Mouse (Mus musculus): ENCODE results near the gene Ufsp1. TPM values are rescaled to one million over a fixed set of nuclear protein-coding genes. Genes with fewer than 3 reads are reported as not detected.

The Ufsp1 gene
- polyA plus RNA-seq, 1 experiment from 2014 or later: 22.3 TPM

DNA sequence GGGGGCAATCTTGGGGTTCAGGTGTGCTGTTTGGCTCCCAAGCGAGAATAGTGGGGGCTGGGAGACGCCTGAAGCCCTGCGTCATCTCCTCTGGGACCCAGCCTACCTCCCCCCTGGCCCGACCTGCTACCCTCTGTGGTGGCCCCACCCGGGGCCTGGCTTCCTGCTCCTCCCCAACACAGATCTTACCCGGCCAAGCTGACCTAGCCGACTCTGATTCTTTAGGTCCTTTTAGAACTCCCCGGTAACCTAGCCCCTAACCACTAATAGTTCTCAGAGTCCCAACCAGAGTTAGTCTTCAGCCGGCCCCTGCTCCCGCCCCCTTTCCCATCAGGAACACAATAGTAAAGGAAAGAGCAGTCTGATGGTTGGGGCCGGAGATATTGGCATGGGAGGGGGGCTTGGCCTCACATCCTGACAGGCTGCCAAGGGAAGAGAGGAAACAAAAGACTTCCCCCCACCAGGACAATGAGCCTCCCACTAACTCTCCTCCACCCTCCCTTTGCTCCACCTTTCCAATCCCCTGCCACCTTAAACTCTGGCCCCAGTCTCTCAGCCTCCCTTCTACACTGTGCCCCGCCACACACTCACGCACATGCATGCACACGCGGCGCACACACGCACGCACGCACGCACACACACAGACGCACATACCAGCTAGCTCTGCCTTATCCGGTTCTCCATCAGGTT lies 45.0 kb downstream of the Ufsp1 start:
- Histone ChIP-seq H3K4me1 (replicated peaks; ENCODE audit: control insufficient read depth, insufficient read depth, low read length) (peaks cover 18% of the 10 kb centered on the region), H3K9me3 (ENCODE audit: control insufficient read depth, low read length) (no peaks in the 10 kb centered on the region), H3K36me3 (replicated peaks; ENCODE audit: control insufficient read depth, insufficient read depth) (no peaks in the 10 kb centered on the region), H3K27ac (peak overlapping the region; percentile 91), H3K4me2 (replicated peaks) (peak overlapping the region; percentile 87), H3K4me3 (replicated peaks; ENCODE audit: low read length) (peak overlapping the region; percentile 40), H3K27me3 (ENCODE audit: control insufficient read depth, insufficient read depth, low read length) (no peaks in the 10 kb centered on the region), H3K9ac (peak overlapping the region; percentile 62)
- peak; percentile 49 for ATAC-seq (ENCODE audit: low FRiP score)
- WGBS: 6% methylated on average over 22 of the region's 22 CpGs
- peak; percentile 54 for DNase-seq (ENCODE audit: low spot score)

DNA sequence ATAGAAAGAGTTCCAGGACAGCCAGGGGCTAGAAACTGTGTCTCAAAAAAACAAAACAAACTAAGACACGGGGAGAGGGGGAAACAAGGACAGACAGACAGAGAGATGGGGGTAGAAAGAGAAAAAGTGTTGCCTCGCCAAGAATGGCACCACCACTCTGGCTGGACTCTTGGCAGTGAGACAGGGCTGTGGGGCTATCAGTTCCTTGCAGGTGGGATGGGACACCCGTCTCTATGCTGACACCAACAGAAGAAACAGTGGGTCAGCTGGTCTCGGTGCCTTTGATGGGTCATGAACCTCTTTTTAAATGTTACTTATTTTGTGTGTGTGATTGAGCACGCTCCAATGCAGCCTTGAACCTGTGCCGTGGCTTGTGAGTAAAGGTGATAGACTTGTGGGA lies 45.8 kb downstream of the Ufsp1 start:
- H3K27ac ChIP-seq: peak overlapping the region; percentile 91
- 76% methylated on average over 6 of the region's 6 CpGs for WGBS
- no peak for ATAC-seq (ENCODE audit: low FRiP score)
- H3K9ac ChIP-seq: peak overlapping the region; percentile 62
- no peaks in the 10 kb centered on the region for H3K36me3 ChIP-seq (replicated peaks; ENCODE audit: control insufficient read depth, insufficient read depth)
- H3K4me2 ChIP-seq (replicated peaks): peak overlapping the region; percentile 87
- no peak for DNase-seq (ENCODE audit: low spot score)
- H3K27me3 ChIP-seq (ENCODE audit: control insufficient read depth, insufficient read depth, low read length): no peaks in the 10 kb centered on the region
- H3K9me3 ChIP-seq (ENCODE audit: control insufficient read depth, low read length): no peaks in the 10 kb centered on the region
- peaks cover 18% of the 10 kb centered on the region for H3K4me1 ChIP-seq (replicated peaks; ENCODE audit: control insufficient read depth, insufficient read depth, low read length)
- no peak overlapping the region for H3K4me3 ChIP-seq (replicated peaks; ENCODE audit: low read length)

DNA sequence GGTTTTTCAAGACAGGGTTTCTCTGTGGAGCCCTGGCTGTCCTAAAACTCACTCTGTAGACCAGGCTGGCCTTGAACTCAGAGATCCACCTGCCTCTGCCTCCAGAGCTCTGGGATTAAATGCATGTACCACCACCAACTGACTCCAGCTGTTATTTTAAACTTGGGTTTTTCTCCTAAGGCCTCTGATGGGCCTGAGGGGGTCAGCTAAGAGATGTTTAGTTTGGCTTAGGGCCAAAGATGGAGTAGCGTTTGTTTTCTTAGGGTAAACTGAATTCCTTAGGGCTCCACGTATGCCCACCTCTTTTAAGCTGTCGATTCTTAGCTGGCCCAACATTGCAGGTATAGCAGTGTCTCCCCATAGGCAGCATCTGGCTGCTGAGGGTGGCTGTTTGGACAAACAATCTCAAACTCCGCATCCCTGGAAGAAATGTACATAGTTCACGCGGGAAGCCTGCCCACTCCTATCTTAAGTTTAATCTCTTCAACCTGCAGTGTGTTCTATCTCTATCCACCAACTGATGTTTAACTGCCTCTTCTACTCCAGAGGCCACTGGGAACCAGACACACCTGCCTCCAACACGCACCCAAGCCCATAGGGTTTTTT lies 48.1 kb downstream of the Ufsp1 start:
- Histone ChIP-seq H3K9me3 (ENCODE audit: control insufficient read depth, low read length) (no peaks in the 10 kb centered on the region), H3K4me3 (replicated peaks; ENCODE audit: low read length) (no peak overlapping the region)

DNA sequence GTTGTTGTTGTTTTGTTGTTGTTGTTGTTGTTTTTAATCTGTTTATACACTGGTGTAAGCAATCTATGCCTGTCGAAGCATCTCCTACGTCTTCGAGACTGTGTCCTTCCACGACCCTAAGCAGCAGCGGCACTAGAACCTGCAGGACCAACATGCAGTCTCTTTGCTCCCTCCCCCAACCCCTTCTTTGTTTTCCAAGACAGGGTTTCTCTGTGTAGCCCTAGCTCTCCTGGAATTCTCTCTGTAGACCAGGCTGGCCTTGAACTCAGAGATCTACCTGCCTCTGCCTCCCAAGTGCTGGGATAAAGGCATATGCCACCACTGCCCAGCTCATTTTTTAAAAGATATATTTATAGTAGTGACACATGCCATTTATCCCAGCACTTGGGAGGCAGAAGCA lies 49.0 kb downstream of the Ufsp1 start:
- ATAC-seq (ENCODE audit: low FRiP score) (no peak), DNase-seq (ENCODE audit: low spot score) (no peak)
- Histone ChIP-seq H3K36me3 (replicated peaks; ENCODE audit: control insufficient read depth, insufficient read depth) (no peaks in the 10 kb centered on the region), H3K4me3 (replicated peaks; ENCODE audit: low read length) (no peak overlapping the region), H3K4me1 (replicated peaks; ENCODE audit: control insufficient read depth, insufficient read depth, low read length) (peaks cover 16% of the 10 kb centered on the region), H3K4me2 (replicated peaks) (no peak overlapping the region), H3K27me3 (ENCODE audit: control insufficient read depth, insufficient read depth, low read length) (no peaks in the 10 kb centered on the region), H3K9ac (no peak overlapping the region), H3K9me3 (ENCODE audit: control insufficient read depth, low read length) (no peaks in the 10 kb centered on the region), H3K27ac (no peak overlapping the region)
- WGBS: 97% methylated on average over 5 of the region's 5 CpGs

More for the DNA sequence above, 48.1 kb downstream of the Ufsp1 start:
- H3K27me3 ChIP-seq (ENCODE audit: control insufficient read depth, insufficient read depth, low read length): no peaks in the 10 kb centered on the region
- 83% methylated on average over 7 of the region's 7 CpGs for WGBS
- no peaks in the 10 kb centered on the region for H3K36me3 ChIP-seq (replicated peaks; ENCODE audit: control insufficient read depth, insufficient read depth)
- no peak overlapping the region for H3K27ac ChIP-seq
- no peak overlapping the region for H3K9ac ChIP-seq
- ATAC-seq (ENCODE audit: low FRiP score): no peak
- H3K4me1 ChIP-seq (replicated peaks; ENCODE audit: control insufficient read depth, insufficient read depth, low read length): peaks cover 18% of the 10 kb centered on the region
- H3K4me2 ChIP-seq (replicated peaks): no peak overlapping the region
- no peak for DNase-seq (ENCODE audit: low spot score)

DNA sequence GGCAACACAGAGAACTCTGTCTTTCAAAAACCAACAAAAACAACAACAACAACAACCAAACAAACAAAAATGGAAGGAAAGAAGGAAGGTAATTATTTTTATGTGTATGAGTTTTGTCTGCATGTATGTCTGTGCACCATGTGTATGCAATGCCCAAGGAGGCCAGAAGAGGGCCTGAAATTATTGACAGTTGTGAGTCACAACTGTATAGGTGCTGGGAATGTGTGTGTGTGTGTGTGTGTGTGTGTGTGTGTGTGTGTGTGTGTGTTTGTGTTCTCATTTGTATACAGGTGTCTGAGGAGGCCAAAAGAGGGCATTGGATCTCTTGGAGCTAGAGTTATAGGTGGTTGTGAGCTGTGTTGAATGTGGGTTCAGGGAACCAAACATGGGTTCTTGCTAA lies 49.4 kb downstream of the Ufsp1 start:
- no peak for DNase-seq (ENCODE audit: low spot score)
- no peak for ATAC-seq (ENCODE audit: low FRiP score)
- Histone ChIP-seq H3K27me3 (ENCODE audit: control insufficient read depth, insufficient read depth, low read length) (no peaks in the 10 kb centered on the region), H3K27ac (no peak overlapping the region), H3K9me3 (ENCODE audit: control insufficient read depth, low read length) (no peaks in the 10 kb centered on the region), H3K4me1 (replicated peaks; ENCODE audit: control insufficient read depth, insufficient read depth, low read length) (peaks cover 18% of the 10 kb centered on the region), H3K9ac (no peak overlapping the region), H3K36me3 (replicated peaks; ENCODE audit: control insufficient read depth, insufficient read depth) (no peaks in the 10 kb centered on the region), H3K4me3 (replicated peaks; ENCODE audit: low read length) (no peak overlapping the region), H3K4me2 (replicated peaks) (no peak overlapping the region)

Small RNA genes within 50 kb of the gene (microRNA-seq; reads per million reads assigned to microRNA genes)
- gene Mir7036 (0.65 reads per million), gene Mir8116 (not detected)

Other genes with a start within 250 kb of the Ufsp1 start
- 192 and 201 TPM in 2 replicates for gene Ap1s1, start 248.5 kb upstream of the Ufsp1 start, polyA plus RNA-seq (2014; fragmentation: Nextera tagmentation; extraction: Ambion mirVana)
- 0.25 TPM in 2 replicates for gene Serpine1, start 222.4 kb upstream of the Ufsp1 start, polyA plus RNA-seq (2014; fragmentation: Nextera tagmentation; extraction: Ambion mirVana)
- 3.3 and 3.9 TPM in 2 replicates for gene Trim56, start 178.4 kb upstream of the Ufsp1 start, polyA plus RNA-seq (2014; fragmentation: Nextera tagmentation; extraction: Ambion mirVana)
- gene Muc3, start 145.3 kb upstream of the Ufsp1 start, polyA plus RNA-seq (2014; fragmentation: Nextera tagmentation; extraction: Ambion mirVana): not detected in 2 replicates
- 0.09 and 0.43 TPM in 2 replicates for gene Muc3a, start 82.2 kb upstream of the Ufsp1 start, polyA plus RNA-seq (2014; fragmentation: Nextera tagmentation; extraction: Ambion mirVana)
- 56.7 and 68.4 TPM in 2 replicates for gene Ache, start 7.1 kb upstream of the Ufsp1 start, polyA plus RNA-seq (2014; fragmentation: Nextera tagmentation; extraction: Ambion mirVana)
- gene Srrt, start 13.0 kb downstream of the Ufsp1 start, polyA plus RNA-seq (2014; fragmentation: Nextera tagmentation; extraction: Ambion mirVana): 75.0 and 81.0 TPM in 2 replicates
- gene Trip6, start 19.8 kb downstream of the Ufsp1 start, polyA plus RNA-seq (2014; fragmentation: Nextera tagmentation; extraction: Ambion mirVana): 11.1 and 12.2 TPM in 2 replicates
- 14.9 and 17.6 TPM in 2 replicates for gene Slc12a9, start 39.0 kb downstream of the Ufsp1 start, polyA plus RNA-seq (2014; fragmentation: Nextera tagmentation; extraction: Ambion mirVana)
- gene Ephb4, start 55.5 kb downstream of the Ufsp1 start, polyA plus RNA-seq (2014; fragmentation: Nextera tagmentation; extraction: Ambion mirVana): 8.7 and 9.0 TPM in 2 replicates
- gene Zan, start 182.4 kb downstream of the Ufsp1 start, polyA plus RNA-seq (2014; fragmentation: Nextera tagmentation; extraction: Ambion mirVana): 0.14 and 0.17 TPM in 2 replicates
- 78.4 and 87.3 TPM in 2 replicates for gene Pop7, start 207.9 kb downstream of the Ufsp1 start, polyA plus RNA-seq (2014; fragmentation: Nextera tagmentation; extraction: Ambion mirVana)
- gene Gigyf1, start 223.9 kb downstream of the Ufsp1 start, polyA plus RNA-seq (2014; fragmentation: Nextera tagmentation; extraction: Ambion mirVana): 14.2 and 16.0 TPM in 2 replicates
- gene Epo, start 238.6 kb downstream of the Ufsp1 start, polyA plus RNA-seq (2014; fragmentation: Nextera tagmentation; extraction: Ambion mirVana): not detected in 2 replicates
- 593 and 621 TPM in 2 replicates for gene Gnb2, start 238.9 kb downstream of the Ufsp1 start, polyA plus RNA-seq (2014; fragmentation: Nextera tagmentation; extraction: Ambion mirVana)

Data from hindbrain, embryonic 14.5 days (tissue).